Comparison of ENCODE assay signal across 8 mouse cellular contexts in genomic region chr11:69784793-69785272, GRCm38 (mm10). TPM values are rescaled to one million over a fixed set of nuclear protein-coding genes. Genes with fewer than 3 reads are reported as not detected.
A peak's percentile ranks its signal among the peaks of the same experiment; 100 is the strongest.
DNase-seq lines count a peak whose midpoint lies in the region; ATAC-seq and TF ChIP-seq lines count a peak whose summit lies in the region.

No protein-coding gene starts in this region.

- no peak overlapping the region for H3K4me3 ChIP-seq in embryonic facial prominence, embryonic 14.5 days (ENCODE audit: low read depth, low read length)
- no peak overlapping the region; the same call in 1 of the 2 replicates for H3K4me3 ChIP-seq in lung, embryonic 14.5 days (ENCODE audit: low read depth, low read length)
- no peak overlapping the region for H3K4me3 ChIP-seq in thymus, adult 2 months (ENCODE audit: control insufficient read depth, insufficient read depth, low read length)

- no peak for TF ChIP-seq POLR2A in thymus, adult 2 months (IDR thresholded peaks at IDR 0.05; ENCODE audit: control insufficient read depth, extremely low read depth, insufficient read depth, low read length, poor library complexity)

- no peaks in the 10 kb centered on the region for H3K4me1 ChIP-seq in embryonic facial prominence, embryonic 14.5 days (ENCODE audit: control insufficient read depth, insufficient read depth, low read length)
- no peaks in the 10 kb centered on the region for H3K4me1 ChIP-seq in lung, embryonic 14.5 days (ENCODE audit: insufficient read depth)
- no peaks in the 10 kb centered on the region for H3K4me1 ChIP-seq in thymus, adult 2 months (replicated peaks; ENCODE audit: control insufficient read depth, insufficient read depth, low read length)

- H3K9ac ChIP-seq in embryonic facial prominence, embryonic 14.5 days (ENCODE audit: low read depth, low read length): no peak overlapping the region
- H3K9ac ChIP-seq in lung, embryonic 14.5 days: no peak overlapping the region

- WGBS in embryonic facial prominence, embryonic 14.5 days: 52% methylated on average over 15 of the region's 15 CpGs
- WGBS in lung, embryonic 14.5 days: 28% methylated on average over 15 of the region's 15 CpGs
- 61% methylated on average over 15 of the region's 15 CpGs for WGBS in thymus, adult 2 months

- ATAC-seq in embryonic facial prominence, embryonic 14.5 days (ENCODE audit: low read depth): no peak
- ATAC-seq in lung, embryonic 14.5 days (ENCODE audit: insufficient read depth): peak; percentile 60; the same call in 1 of the 2 replicates

- no peak overlapping the region for H3K27ac ChIP-seq in embryonic facial prominence, embryonic 14.5 days (replicated peaks; ENCODE audit: low read depth, low read length)
- no peak overlapping the region for H3K27ac ChIP-seq in lung, embryonic 14.5 days (ENCODE audit: low read depth)
- H3K27ac ChIP-seq in thymus, adult 2 months (ENCODE audit: control insufficient read depth, insufficient read depth, low read length): no peak overlapping the region

- TF ChIP-seq CTCF in lung, embryonic 14.5 days (IDR thresholded peaks at IDR 0.05; ENCODE audit: low read depth): no peak
- TF ChIP-seq CTCF in thymus, adult 2 months (IDR thresholded peaks at IDR 0.05; ENCODE audit: borderline replicate concordance, control insufficient read depth, extremely low read depth, insufficient read depth, low read length, poor library complexity): no peak

- peak overlapping the region; percentile 15 for H3K4me2 ChIP-seq in embryonic facial prominence, embryonic 14.5 days (ENCODE audit: low read depth, low read length)
- peak overlapping the region; percentile 48 for H3K4me2 ChIP-seq in lung, embryonic 14.5 days

- H3K36me3 ChIP-seq in embryonic facial prominence, embryonic 14.5 days (ENCODE audit: control insufficient read depth, insufficient read depth, low read length): no peaks in the 10 kb centered on the region
- no peaks in the 10 kb centered on the region for H3K36me3 ChIP-seq in lung, embryonic 14.5 days (ENCODE audit: insufficient read depth)
- H3K36me3 ChIP-seq in thymus, adult 2 months (ENCODE audit: control insufficient read depth, insufficient read depth, low read length): no peaks in the 10 kb centered on the region

- DNase-seq in adrenal gland, postnatal 10 days: peak; percentile 47
- no peak for DNase-seq in adrenal gland, postnatal 4 days (ENCODE audit: low spot score in 2 of 2)
- DNase-seq in embryonic facial prominence, embryonic 14.5 days (ENCODE audit: low spot score): no peak
- peak; percentile 38 for DNase-seq in kidney, adult 11 months
- peak; percentile 68 for DNase-seq in lung, embryonic 14.5 days
- no peak for DNase-seq in right cerebral cortex, postnatal 36 days (ENCODE audit: low spot score in 2 of 2)
- no peak for DNase-seq in thymus, adult 2 months
- no peak for DNase-seq in frontal cortex, postnatal 36 days (ENCODE audit: low spot score in 2 of 2)

- no peaks in the 10 kb centered on the region for H3K9me3 ChIP-seq in embryonic facial prominence, embryonic 14.5 days (ENCODE audit: control insufficient read depth, low read length)
- H3K9me3 ChIP-seq in lung, embryonic 14.5 days (ENCODE audit: low read depth, low read length): no peaks in the 10 kb centered on the region

- H3K27me3 ChIP-seq in embryonic facial prominence, embryonic 14.5 days (replicated peaks; ENCODE audit: control insufficient read depth, insufficient read depth, low read length): no peaks in the 10 kb centered on the region
- H3K27me3 ChIP-seq in lung, embryonic 14.5 days (ENCODE audit: insufficient read depth, low read length): no peaks in the 10 kb centered on the region
- H3K27me3 ChIP-seq in thymus, adult 2 months (ENCODE audit: control insufficient read depth, insufficient read depth, low read length): no peaks in the 10 kb centered on the region

RNA-seq across cellular contexts. Expression of gene Chrnb1, which starts 10.9 kb away (rescaled TPM):
- 1 to 10 TPM; 2.3 to 7.9 TPM for total RNA-seq in adrenal gland, postnatal 10 days (2021)
- 1 to 10 TPM; 3.6 to 4.0 TPM for total RNA-seq in adrenal gland, postnatal 4 days (2021)
- polyA plus RNA-seq in embryonic facial prominence, embryonic 14.5 days (2014; fragmentation: Nextera tagmentation; extraction: Ambion mirVana): 28.4 and 29.4 TPM in 2 replicates
- polyA plus RNA-seq in lung, embryonic 14.5 days (2014; fragmentation: Nextera tagmentation; extraction: Ambion mirVana): 12.1 and 14.6 TPM in 2 replicates
- polyA plus RNA-seq in thymus, adult 2 months (2012; rRNA removed): 12.9 and 15.7 TPM in 2 replicates

RNA-seq across cellular contexts. Expression of gene Fgf11, which starts 16.8 kb away (rescaled TPM):
- 1 to 10 TPM; 2.4 to 3.8 TPM for total RNA-seq in adrenal gland, postnatal 10 days (2021)
- total RNA-seq in adrenal gland, postnatal 4 days (2021): 1 to 10 TPM; 3.4 to 4.8 TPM
- polyA plus RNA-seq in embryonic facial prominence, embryonic 14.5 days (2014; fragmentation: Nextera tagmentation; extraction: Ambion mirVana): 2.3 and 3.3 TPM in 2 replicates
- polyA plus RNA-seq in lung, embryonic 14.5 days (2014; fragmentation: Nextera tagmentation; extraction: Ambion mirVana): 1.6 TPM in 2 replicates
- polyA plus RNA-seq in thymus, adult 2 months (2012; rRNA removed): 1.7 and 2.4 TPM in 2 replicates

RNA-seq across cellular contexts. Expression of gene Zbtb4, which starts 19.1 kb away (rescaled TPM):
- total RNA-seq in adrenal gland, postnatal 10 days (2021): 10 to 100 TPM; 35.5 to 41.2 TPM
- 10 to 100 TPM; 48.5 to 58.3 TPM for total RNA-seq in adrenal gland, postnatal 4 days (2021)
- 3.5 and 3.9 TPM in 2 replicates for polyA plus RNA-seq in embryonic facial prominence, embryonic 14.5 days (2014; fragmentation: Nextera tagmentation; extraction: Ambion mirVana)
- polyA plus RNA-seq in lung, embryonic 14.5 days (2014; fragmentation: Nextera tagmentation; extraction: Ambion mirVana): 2.5 TPM in 2 replicates
- polyA plus RNA-seq in thymus, adult 2 months (2012; rRNA removed): 32.2 and 35.6 TPM in 2 replicates

RNA-seq across cellular contexts. Expression of gene Tmem102, which starts 20.6 kb away (rescaled TPM):
- total RNA-seq in adrenal gland, postnatal 10 days (2021): 1 to 10 TPM; 1.0 TPM
- total RNA-seq in adrenal gland, postnatal 4 days (2021): 1 to 10 TPM in 1 of 2 experiments, under 1 TPM in 1; 0.76 to 1.4 TPM
- 4.1 and 4.3 TPM in 2 replicates for polyA plus RNA-seq in embryonic facial prominence, embryonic 14.5 days (2014; fragmentation: Nextera tagmentation; extraction: Ambion mirVana)
- polyA plus RNA-seq in lung, embryonic 14.5 days (2014; fragmentation: Nextera tagmentation; extraction: Ambion mirVana): 4.3 and 5.0 TPM in 2 replicates
- polyA plus RNA-seq in thymus, adult 2 months (2012; rRNA removed): 4.7 and 5.1 TPM in 2 replicates

RNA-seq across cellular contexts. Expression of gene Slc35g3, which starts 23.1 kb away (rescaled TPM):
- not detected for total RNA-seq in adrenal gland, postnatal 10 days (2021)
- not detected for total RNA-seq in adrenal gland, postnatal 4 days (2021)
- 0.12 TPM in 1 of 2 replicates, not detected in the other for polyA plus RNA-seq in embryonic facial prominence, embryonic 14.5 days (2014; fragmentation: Nextera tagmentation; extraction: Ambion mirVana)
- 0.12 and 0.20 TPM in 2 replicates for polyA plus RNA-seq in lung, embryonic 14.5 days (2014; fragmentation: Nextera tagmentation; extraction: Ambion mirVana)
- polyA plus RNA-seq in thymus, adult 2 months (2012; rRNA removed): 0.08 and 0.29 TPM in 2 replicates

Comparison
In these comparisons a context has a peak if more than half of its experiments do, and no peak if none do; other contexts are left out.
1. DNase-seq: peak in adrenal gland, postnatal 10 days (single experiment), kidney, adult 11 months (single experiment) and lung, embryonic 14.5 days (single experiment); none in adrenal gland, postnatal 4 days (0 of 2), embryonic facial prominence, embryonic 14.5 days (single experiment), right cerebral cortex, postnatal 36 days (0 of 2), thymus, adult 2 months (single experiment) and frontal cortex, postnatal 36 days (0 of 2).